Mouse (Mus musculus) cerebellum, adult 9-10 months (tissue): ENCODE measurements at regions not wholly inside any gene's neighbourhood (a gene's known extent, or its start where the extent isn't known, plus 50 kb on each side); places are given as distances from the start of the nearest gene placed in this dataset.
"Not testable (repeated sequence)": the region's sequence is repeated elsewhere in the genome, so short reads cannot be mapped to it uniquely, and the experiment has no call there.

Experiments
- DNase-seq: peaks from one replicate; pipeline ENCODE4 v3.0.0; 2022

- DNase-seq, result not testable (repeated sequence)
These were observed 104.1 kb downstream of the H2al2a start for GRCm38 (mm10) chr2:17892661-17893060.

- DNase-seq, result no peak
These were observed 109.1 kb downstream of the H2al2a start for GRCm38 (mm10) chr2:17887699-17888098.

GRCm38 (mm10) chr2:17882389-17882788 is 114.4 kb downstream of the H2al2a start:
- no peak for DNase-seq

GRCm38 (mm10) chr2:17880800-17881717 is 115.7 kb downstream of the H2al2a start:
- no peak for DNase-seq

DNA sequence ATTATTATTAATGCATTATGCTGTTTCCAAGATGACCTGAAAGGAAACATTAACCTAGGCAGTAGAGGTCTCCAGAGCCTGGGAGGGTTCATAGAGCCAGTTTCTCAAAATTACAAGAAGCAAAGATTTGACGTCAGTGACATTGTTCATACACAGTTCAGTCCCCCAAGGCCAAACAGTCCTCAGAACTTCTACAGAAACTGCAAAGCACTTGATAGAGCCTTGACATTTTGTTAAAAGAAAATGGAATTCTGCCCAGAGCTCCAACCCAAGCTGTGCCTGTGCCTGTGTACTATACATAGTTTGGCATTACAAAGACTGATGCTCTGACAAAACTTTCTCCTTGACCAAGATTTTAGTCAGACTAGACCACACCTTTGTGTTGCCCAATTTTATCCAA is 118.9 kb downstream of the H2al2a start:
- DNase-seq, result no peak

- no peak for DNase-seq
These were observed 119.8 kb downstream of the H2al2a start for GRCm38 (mm10) chr2:17876942-17877341.

DNA sequence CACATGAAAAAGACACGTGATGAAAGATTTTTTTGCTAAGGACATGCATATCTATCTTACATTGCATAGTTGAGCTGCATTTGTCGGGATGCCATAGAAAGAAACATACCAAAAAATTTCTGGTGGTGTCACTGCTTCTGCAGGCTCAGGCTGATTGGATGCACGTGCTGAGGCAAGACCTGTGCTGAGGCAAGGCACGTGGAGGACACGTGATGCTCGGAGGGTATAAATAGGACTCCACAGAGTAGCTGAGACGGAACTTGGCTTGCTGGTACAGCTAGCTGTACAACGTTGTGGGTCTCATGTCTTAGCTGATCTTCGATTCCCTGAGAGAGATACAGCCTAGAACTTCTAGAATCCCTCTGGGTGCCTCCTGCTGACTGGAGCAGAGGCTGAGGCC is 120.6 kb downstream of the H2al2a start:
- DNase-seq, result no peak

DNA sequence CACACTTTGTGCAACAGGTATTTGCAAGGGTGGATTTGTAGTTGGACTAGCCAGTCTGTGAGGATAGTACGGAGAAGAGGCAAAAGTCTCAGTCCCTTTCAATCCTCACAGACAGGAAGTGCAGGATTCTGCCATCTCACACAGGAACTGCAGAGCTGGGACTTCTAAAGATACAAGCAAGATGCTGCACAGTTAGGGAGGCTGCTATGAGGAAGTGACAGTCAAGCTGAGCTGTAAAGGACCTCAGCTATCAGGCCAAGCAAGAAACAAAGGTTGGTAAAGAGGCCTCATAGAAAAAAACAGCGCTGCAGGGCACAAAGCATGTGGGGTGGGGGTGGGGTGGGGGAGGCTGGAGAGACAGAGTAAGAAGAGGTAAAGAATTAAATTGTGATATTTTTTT is 126.2 kb downstream of the H2al2a start:
- no peak for DNase-seq

DNA sequence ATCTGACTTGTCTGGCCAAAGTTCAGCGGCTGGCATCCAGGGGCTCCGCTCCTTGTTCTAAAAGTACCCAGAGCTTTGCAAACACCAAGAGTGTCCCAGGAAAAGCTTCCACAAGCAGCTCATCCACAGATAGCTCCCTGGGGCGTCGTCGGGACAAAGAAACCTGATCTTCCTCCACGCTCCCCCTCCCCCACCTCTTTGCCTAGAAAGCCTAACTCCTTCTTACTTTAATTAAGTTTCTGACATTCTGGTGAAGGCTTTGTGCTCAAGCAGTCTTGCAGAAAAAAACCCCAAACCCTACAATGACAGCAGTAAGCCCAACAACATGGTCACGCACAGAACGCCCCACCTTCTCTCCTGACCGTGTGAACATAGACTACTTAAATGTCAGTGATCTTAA is 128.6 kb downstream of the H2al2a start:
- no peak for DNase-seq

GRCm38 (mm10) chr2:17867341-17867740 is 129.4 kb downstream of the H2al2a start:
- DNase-seq, result no peak

DNA sequence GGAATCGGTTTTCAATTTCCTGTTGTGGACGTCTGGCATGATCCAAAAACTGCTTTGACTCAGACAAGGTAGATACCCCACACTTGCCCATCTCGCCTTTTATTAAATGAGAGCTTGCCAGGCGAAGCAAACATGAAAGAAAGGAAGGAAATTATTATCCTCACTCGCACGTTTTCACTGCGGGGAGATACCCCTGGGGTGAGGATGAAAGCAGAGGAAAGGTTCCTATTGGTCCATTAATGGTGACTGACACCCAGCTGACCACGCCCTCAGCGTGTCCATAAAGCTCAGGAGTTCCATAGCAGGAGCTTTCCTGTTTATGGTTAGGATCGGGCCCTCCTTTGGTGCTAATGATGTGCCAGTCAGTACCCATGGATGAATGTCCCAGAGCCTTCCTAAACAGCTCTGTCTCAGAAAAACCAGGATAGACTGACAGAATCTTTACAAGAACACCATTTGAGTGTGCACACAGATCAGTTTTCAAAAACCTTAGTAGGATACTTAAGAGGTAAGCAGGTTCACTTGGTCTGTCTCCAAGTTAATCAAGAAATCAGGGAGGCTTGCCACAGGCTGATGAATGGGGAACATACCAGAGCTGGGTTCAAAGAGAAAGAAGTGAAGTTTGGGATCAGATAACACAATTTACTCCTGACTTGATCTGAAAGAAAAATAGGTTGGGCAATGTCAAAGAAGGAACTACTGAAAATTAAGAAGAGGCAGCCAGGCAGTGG is 130.7 kb upstream of the Nebl start:
- DNase-seq, result no peak

DNA sequence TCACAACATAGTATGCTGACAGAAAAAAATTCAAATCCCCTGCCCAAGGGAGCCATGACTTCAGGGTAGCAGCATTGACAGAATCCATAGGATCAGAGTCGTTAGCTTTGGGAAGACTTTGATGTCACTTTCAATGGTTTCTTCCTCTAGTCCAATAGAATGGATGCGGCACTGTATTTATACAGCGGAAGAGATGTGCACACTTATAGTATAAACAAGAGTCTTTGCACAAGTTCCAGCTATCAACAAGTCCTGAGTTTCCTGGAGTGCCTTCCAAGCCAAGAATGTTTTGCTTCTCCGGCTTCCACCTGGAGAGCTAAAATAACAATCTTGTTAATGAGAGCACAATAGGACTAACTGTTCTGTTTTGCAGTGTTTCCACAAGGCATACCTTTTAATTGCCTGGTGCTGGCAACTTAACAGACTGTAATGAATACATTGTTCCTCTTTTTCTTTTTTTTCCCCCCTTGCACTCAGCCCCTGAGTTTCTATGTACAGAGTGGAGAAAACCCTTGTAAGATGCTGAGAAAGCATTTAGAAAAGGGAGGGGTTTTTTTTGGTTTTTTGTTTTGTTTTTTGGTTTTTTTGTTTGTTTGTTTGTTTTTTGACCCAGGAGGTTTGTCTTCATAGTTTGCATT is 129.8 kb upstream of the Nebl start:
- no peak for DNase-seq

- DNase-seq, result no peak
These were observed 128.0 kb upstream of the Nebl start for GRCm38 (mm10) chr2:17859234-17859633.

DNA sequence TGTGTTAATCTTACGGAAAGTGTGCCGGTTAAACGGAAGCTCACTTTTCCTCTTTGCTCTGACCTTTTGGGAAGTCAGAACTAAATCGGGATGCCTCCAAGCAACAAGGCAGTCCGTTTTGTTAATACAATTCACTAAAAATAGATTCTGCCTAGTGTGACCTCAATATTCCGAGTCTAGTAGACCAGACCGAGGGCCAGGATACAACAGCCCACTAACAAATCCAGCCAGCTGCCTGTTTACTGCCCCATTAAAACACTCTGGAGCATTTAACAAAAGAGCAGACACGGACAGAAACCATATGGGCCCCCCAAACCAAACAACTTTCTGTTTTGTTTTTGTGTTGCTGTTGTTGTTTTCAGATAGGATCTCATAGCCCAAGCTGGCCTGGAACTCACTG is 127.1 kb upstream of the Nebl start:
- DNase-seq, result no peak

DNA sequence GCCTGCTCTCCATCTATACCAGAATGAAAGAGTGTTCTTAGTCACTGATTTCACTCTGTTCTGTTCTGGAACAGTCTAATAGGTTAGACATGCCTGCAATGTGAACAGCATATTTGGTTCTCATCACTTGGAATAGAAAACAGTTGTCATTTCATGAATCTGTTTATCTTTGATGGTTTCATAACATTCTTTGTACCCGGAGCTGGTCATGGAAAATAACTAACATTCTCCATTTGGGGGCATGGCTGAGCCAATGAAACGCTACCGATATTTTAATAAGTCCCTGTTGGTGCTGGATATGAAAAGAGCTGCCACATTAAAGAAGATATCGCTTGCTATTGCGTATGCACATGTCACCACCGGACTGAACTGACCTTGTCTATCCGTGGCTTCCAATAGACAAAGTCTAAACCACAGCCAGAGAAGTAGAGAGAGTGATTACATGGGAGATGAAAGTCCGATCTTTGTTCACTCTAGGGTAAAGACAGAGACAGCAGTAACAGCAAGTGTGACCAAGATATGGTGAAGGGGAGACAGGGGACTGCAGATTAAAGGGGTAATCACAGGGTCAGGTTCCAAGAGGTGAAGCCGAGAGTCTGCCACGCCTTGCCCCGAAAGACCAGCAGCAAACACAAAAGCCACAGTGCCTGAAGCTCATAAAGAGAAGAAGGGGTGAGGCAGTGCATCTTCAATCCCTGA is 124.5 kb upstream of the Nebl start:
- no peak for DNase-seq

DNA sequence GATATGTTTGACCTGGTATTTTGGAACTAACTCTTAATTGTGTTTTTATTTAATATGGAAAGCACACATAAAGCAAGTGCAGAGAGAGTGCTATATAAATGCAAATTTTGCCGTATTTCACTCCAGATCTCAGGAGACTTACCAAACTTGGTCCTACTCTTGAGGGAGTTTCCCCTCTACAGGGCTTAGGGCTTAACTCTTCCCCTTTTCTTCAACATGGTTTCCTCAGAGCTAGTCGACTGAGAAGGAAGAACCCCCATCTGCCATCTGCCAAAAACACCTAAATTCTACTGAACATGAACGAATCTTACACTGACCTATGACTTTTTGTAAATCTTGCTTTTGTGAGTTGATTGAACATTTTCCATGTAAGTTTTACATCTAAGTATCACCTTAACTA is 122.8 kb upstream of the Nebl start:
- DNase-seq, result no peak

GRCm38 (mm10) chr2:17853500-17854011 is 122.3 kb upstream of the Nebl start:
- DNase-seq, result no peak

DNA sequence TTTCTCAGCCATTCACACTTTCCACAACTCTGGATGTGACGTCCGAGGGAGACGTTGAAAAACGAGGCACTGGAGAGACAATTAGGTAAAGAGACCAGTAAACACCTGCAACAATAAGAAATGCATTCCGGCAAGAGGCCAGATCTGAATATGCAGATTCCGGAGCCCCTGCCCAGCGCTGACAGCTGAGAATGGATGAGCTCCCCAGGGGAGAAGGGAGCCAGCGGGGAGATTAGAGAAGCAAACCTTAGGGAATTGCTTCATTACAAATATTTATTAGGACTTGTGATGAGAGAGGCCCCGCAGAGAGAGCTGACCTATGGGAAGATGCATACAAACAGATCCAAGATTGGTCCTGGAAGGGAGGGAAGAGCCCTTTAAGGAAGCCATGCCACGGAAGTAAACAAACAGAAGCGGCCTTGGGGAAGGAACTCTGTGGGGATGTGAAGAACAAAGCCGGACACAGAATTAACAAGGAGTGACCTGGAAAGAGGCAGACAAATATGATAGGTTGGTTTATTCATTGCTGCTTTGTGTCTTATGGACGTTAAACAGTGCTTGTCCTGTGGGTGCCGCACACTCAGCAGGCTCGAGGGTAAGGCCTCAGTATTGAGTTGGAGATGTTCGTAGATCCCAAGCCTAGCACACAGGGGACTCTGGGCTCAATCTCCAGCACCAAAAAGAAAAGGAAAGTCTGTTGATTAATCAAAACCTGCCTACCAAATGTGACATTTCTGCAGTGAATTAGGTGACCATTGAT is 121.7 kb upstream of the Nebl start:
- DNase-seq, result no peak

- DNase-seq, result no peak
These were observed 119.5 kb upstream of the Nebl start for GRCm38 (mm10) chr2:17850741-17851140.

DNA sequence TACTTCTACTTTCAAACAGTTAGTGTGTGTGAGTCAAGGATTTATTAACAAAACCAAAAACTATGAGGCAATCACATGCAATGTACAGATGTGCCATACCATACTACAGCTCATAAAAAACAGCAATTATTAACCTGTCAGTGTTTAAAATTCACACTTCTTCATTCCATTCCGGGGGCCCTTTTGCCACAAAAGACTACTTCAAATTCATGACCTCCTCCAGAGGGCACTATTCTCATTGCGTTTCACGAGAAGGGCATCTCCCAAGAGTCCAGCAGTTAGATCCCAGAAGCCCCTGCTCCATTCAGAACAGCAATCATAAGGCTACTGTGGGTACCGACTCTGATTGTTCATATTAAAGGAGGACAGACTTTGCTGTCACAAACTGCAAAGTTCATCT is 118.0 kb upstream of the Nebl start:
- no peak for DNase-seq

- DNase-seq, result not testable (repeated sequence)
These were observed 114.3 kb upstream of the Nebl start for GRCm38 (mm10) chr2:17845447-17846092.
